Mouse (Mus musculus): ENCODE results near the gene Proser1.

Proser1 gene

GRCm38 (mm10) chr3:53466481-53466880 is 3.0 kb downstream of the Proser1 start:
- no peak for DNase-seq (ENCODE audit: low read depth, low spot score)

GRCm38 (mm10) chr3:53467356-53467755 is 3.9 kb downstream of the Proser1 start:
- DNase-seq (ENCODE audit: low read depth, low spot score) = no peak

- no peak for DNase-seq (ENCODE audit: low read depth, low spot score)
Observed at GRCm38 (mm10) chr3:53469650-53470049, 6.2 kb downstream of the Proser1 start.

- DNase-seq (ENCODE audit: low read depth, low spot score) = no peak
Observed at GRCm38 (mm10) chr3:53472061-53472460, 8.6 kb downstream of the Proser1 start.

- DNase-seq (ENCODE audit: low read depth, low spot score) = no peak
Observed at GRCm38 (mm10) chr3:53474179-53474578, 10.7 kb downstream of the Proser1 start.

- no peak for DNase-seq (ENCODE audit: low read depth, low spot score)
Observed at GRCm38 (mm10) chr3:53475889-53476288, 12.4 kb downstream of the Proser1 start.

- no peak for DNase-seq (ENCODE audit: low read depth, low spot score)
Observed at GRCm38 (mm10) chr3:53477468-53477867, 14.0 kb downstream of the Proser1 start.

- DNase-seq (ENCODE audit: low read depth, low spot score) = no peak
Observed at GRCm38 (mm10) chr3:53478419-53479046, 15.1 kb downstream of the Proser1 start.

GRCm38 (mm10) chr3:53483414-53484059 is 20.1 kb downstream of the Proser1 start:
- DNase-seq (ENCODE audit: low read depth, low spot score) = no peak

- no peak for DNase-seq (ENCODE audit: low read depth, low spot score)
Observed at GRCm38 (mm10) chr3:53486561-53486960, 23.1 kb downstream of the Proser1 start.

GRCm38 (mm10) chr3:53486996-53487576 is 23.6 kb downstream of the Proser1 start:
- DNase-seq (ENCODE audit: low read depth, low spot score) = no peak

GRCm38 (mm10) chr3:53488353-53488752 is 24.9 kb downstream of the Proser1 start, which contains the start of gene Stoml3:
Stoml3 (plus strand) TSS chr3:53488653.
- DNase-seq (ENCODE audit: low read depth, low spot score) = no peak

GRCm38 (mm10) chr3:53498351-53498905 is 35.0 kb downstream of the Proser1 start:
- no peak for DNase-seq (ENCODE audit: low read depth, low spot score)

- no peak for DNase-seq (ENCODE audit: low read depth, low spot score)
Observed at GRCm38 (mm10) chr3:53502428-53502827, 39.0 kb downstream of the Proser1 start.

- no peak for DNase-seq (ENCODE audit: low read depth, low spot score)
Observed at GRCm38 (mm10) chr3:53513096-53513495, 49.6 kb downstream of the Proser1 start.

- no peak for DNase-seq (ENCODE audit: low read depth, low spot score)
Observed at GRCm38 (mm10) chr3:53514221-53515065, 51.0 kb downstream of the Proser1 start.

- no peak for DNase-seq (ENCODE audit: low read depth, low spot score)
Observed at GRCm38 (mm10) chr3:53522794-53523193, 59.3 kb downstream of the Proser1 start.

GRCm38 (mm10) chr3:53525737-53526136 is 62.3 kb downstream of the Proser1 start:
- DNase-seq (ENCODE audit: low read depth, low spot score) = peak; percentile 33

- no peak for DNase-seq (ENCODE audit: low read depth, low spot score)
Observed at GRCm38 (mm10) chr3:53530305-53530704, 66.8 kb downstream of the Proser1 start.

Measured in CD4-positive helper T cell, adult 2 months (primary cell).